In genomic region chr11:115902831-115903230, GRCm38 (mm10) we compare ENCODE assay signal across 8 mouse cellular contexts. TPM values are rescaled to one million over a fixed set of nuclear protein-coding genes. Genes with fewer than 3 reads are reported as not detected.
A peak's percentile ranks its signal among the peaks of the same experiment; 100 is the strongest.
DNase-seq lines count a peak whose midpoint lies in the region; ATAC-seq and TF ChIP-seq lines count a peak whose summit lies in the region.

No protein-coding gene starts in this region.

- peak; percentile 68 for DNase-seq in gastrocnemius, adult 2 months
- DNase-seq in gastrocnemius, postnatal 25 days = no peak
- DNase-seq in lung, postnatal 10 days = peak; percentile 80
- no peak for DNase-seq in embryo, embryonic 11 days
- DNase-seq in midbrain, postnatal 0 days (ENCODE audit: low spot score) = no peak
- no peak for DNase-seq in cerebellum, adult 2 months

- H3K9me3 ChIP-seq in intestine, embryonic 15.5 days = no peaks in the 10 kb centered on the region
- no peaks in the 10 kb centered on the region for H3K9me3 ChIP-seq in midbrain, postnatal 0 days (ENCODE audit: low read length)

- no peak for TF ChIP-seq POLR2A in bone marrow macrophage, adult 2 months (IDR thresholded peaks at IDR 0.05; ENCODE audit: borderline replicate concordance, low read depth, low read length)
- TF ChIP-seq POLR2A in cerebellum, adult 2 months (IDR thresholded peaks at IDR 0.05; ENCODE audit: borderline replicate concordance, insufficient read depth, low read length) = no peak

- TF ChIP-seq CTCF in gastrocnemius, adult 2 months (IDR thresholded peaks at IDR 0.05) = no peak
- TF ChIP-seq CTCF in bone marrow macrophage, adult 2 months (IDR thresholded peaks at IDR 0.05; ENCODE audit: low read depth, low read length) = no peak
- TF ChIP-seq CTCF in midbrain, postnatal 0 days (IDR thresholded peaks at IDR 0.05) = no peak
- no peak for TF ChIP-seq CTCF in cerebellum, adult 2 months (IDR thresholded peaks at IDR 0.05; ENCODE audit: borderline replicate concordance, insufficient read depth, low read depth, low read length)

- H3K4me2 ChIP-seq in intestine, embryonic 15.5 days (replicated peaks) = no peak overlapping the region
- no peak overlapping the region for H3K4me2 ChIP-seq in midbrain, postnatal 0 days (ENCODE audit: low read depth, low read length, poor library complexity, severe bottlenecking)

- no peak overlapping the region for H3K4me3 ChIP-seq in gastrocnemius, adult 2 months
- H3K4me3 ChIP-seq in bone marrow macrophage, adult 2 months (ENCODE audit: insufficient read depth, low read length) = no peak overlapping the region
- no peak overlapping the region for H3K4me3 ChIP-seq in intestine, embryonic 15.5 days (replicated peaks)
- no peak overlapping the region for H3K4me3 ChIP-seq in midbrain, postnatal 0 days (ENCODE audit: low read depth, low read length)
- H3K4me3 ChIP-seq in cerebellum, adult 2 months (replicated peaks; ENCODE audit: insufficient read depth, low read depth, low read length) = no peak overlapping the region

- no peaks in the 10 kb centered on the region for H3K27me3 ChIP-seq in intestine, embryonic 15.5 days (replicated peaks)
- no peaks in the 10 kb centered on the region for H3K27me3 ChIP-seq in midbrain, postnatal 0 days (ENCODE audit: insufficient read depth, low read length)
- no peaks in the 10 kb centered on the region for H3K27me3 ChIP-seq in cerebellum, adult 2 months (ENCODE audit: control insufficient read depth, insufficient read depth, low read length)

- ATAC-seq in intestine, embryonic 15.5 days = no peak
- no peak for ATAC-seq in midbrain, postnatal 0 days (ENCODE audit: low FRiP score)

- no peak overlapping the region for H3K9ac ChIP-seq in intestine, embryonic 15.5 days
- no peak overlapping the region for H3K9ac ChIP-seq in midbrain, postnatal 0 days (replicated peaks; ENCODE audit: low read length, poor library complexity, severe bottlenecking)

- peak overlapping the region; percentile 70 for H3K27ac ChIP-seq in gastrocnemius, adult 2 months
- H3K27ac ChIP-seq in bone marrow macrophage, adult 2 months (ENCODE audit: insufficient read depth, low read depth, low read length) = peak overlapping the region; percentile 85
- peak overlapping the region; percentile 7; the same call in 1 of the 2 replicates for H3K27ac ChIP-seq in intestine, embryonic 15.5 days
- H3K27ac ChIP-seq in midbrain, postnatal 0 days (ENCODE audit: low read depth, low read length) = no peak overlapping the region
- no peak overlapping the region for H3K27ac ChIP-seq in cerebellum, adult 2 months (ENCODE audit: insufficient read depth, low read length)

- H3K36me3 ChIP-seq in intestine, embryonic 15.5 days = no peaks in the 10 kb centered on the region
- H3K36me3 ChIP-seq in midbrain, postnatal 0 days (ENCODE audit: insufficient read depth, low read length) = no peaks in the 10 kb centered on the region

- intact Hi-C loops in gastrocnemius, adult 2 months (cut with DNase I) = no loop called here

- H3K4me1 ChIP-seq in bone marrow macrophage, adult 2 months (ENCODE audit: control insufficient read depth, insufficient read depth, low read length) = peaks cover 33% of the 10 kb centered on the region
- H3K4me1 ChIP-seq in intestine, embryonic 15.5 days (replicated peaks) = peaks cover 48% of the 10 kb centered on the region
- H3K4me1 ChIP-seq in midbrain, postnatal 0 days (ENCODE audit: insufficient read depth, low read length) = no peaks in the 10 kb centered on the region
- H3K4me1 ChIP-seq in cerebellum, adult 2 months (ENCODE audit: control insufficient read depth, insufficient read depth, low read length) = no peaks in the 10 kb centered on the region

- WGBS in intestine, embryonic 15.5 days = 88% methylated on average over 1 of the region's 1 CpGs
- 92% methylated on average over 1 of the region's 1 CpGs for WGBS in midbrain, postnatal 0 days
- 95% methylated on average over 1 of the region's 1 CpGs for WGBS in cerebellum, adult 2 months

RNA-seq across cellular contexts. Expression of gene Smim5, which starts 3.1 kb away (rescaled TPM):
- under 1 TPM; 0.23 to 0.89 TPM for total RNA-seq in gastrocnemius, adult 2 months (2021)
- 1 to 10 TPM in 1 of 2 experiments, under 1 TPM in 1; 0.51 to 1.9 TPM for total RNA-seq in gastrocnemius, postnatal 25 days (2021)
- not detected in 2 replicates for polyA plus RNA-seq in bone marrow macrophage, adult 2 months (2012; ENCODE audit: insufficient read depth, insufficient read length, missing spikeins)
- polyA plus RNA-seq in intestine, embryonic 15.5 days (2015; fragmentation: Nextera tagmentation; extraction: Ambion mirVana) = 1.6 and 3.0 TPM in 2 replicates
- total RNA-seq in midbrain, postnatal 0 days (2014; rRNA removed) = not detected in 2 replicates
- 1.3 and 1.5 TPM in 2 replicates for polyA plus RNA-seq in midbrain, postnatal 0 days (2015; fragmentation: Nextera tagmentation; extraction: Ambion mirVana)
- 1.3 and 1.7 TPM in 2 replicates for polyA plus RNA-seq in cerebellum, adult 2 months (2012; rRNA removed)

RNA-seq across cellular contexts. Expression of gene Smim6, which starts 9.0 kb away (rescaled TPM):
- not detected for total RNA-seq in gastrocnemius, adult 2 months (2021)
- not detected for total RNA-seq in gastrocnemius, postnatal 25 days (2021)
- not detected in 2 replicates for polyA plus RNA-seq in bone marrow macrophage, adult 2 months (2012; ENCODE audit: insufficient read depth, insufficient read length, missing spikeins)
- 25.4 and 31.4 TPM in 2 replicates for polyA plus RNA-seq in intestine, embryonic 15.5 days (2015; fragmentation: Nextera tagmentation; extraction: Ambion mirVana)
- total RNA-seq in midbrain, postnatal 0 days (2014; rRNA removed) = not detected in 2 replicates
- polyA plus RNA-seq in midbrain, postnatal 0 days (2015; fragmentation: Nextera tagmentation; extraction: Ambion mirVana) = 0.26 TPM in 1 of 2 replicates, not detected in the other
- 0.11 TPM in 1 of 2 replicates, not detected in the other for polyA plus RNA-seq in cerebellum, adult 2 months (2012; rRNA removed)

RNA-seq across cellular contexts. Expression of gene Sap30bp, which starts 30.3 kb away (rescaled TPM):
- 10 to 100 TPM; 12.1 to 13.4 TPM for total RNA-seq in gastrocnemius, adult 2 months (2021)
- total RNA-seq in gastrocnemius, postnatal 25 days (2021) = 10 to 100 TPM in 1 of 2 experiments, 1 to 10 TPM in 1; 9.4 to 14.5 TPM
- polyA plus RNA-seq in bone marrow macrophage, adult 2 months (2012; ENCODE audit: insufficient read depth, insufficient read length, missing spikeins) = 23.6 and 24.5 TPM in 2 replicates
- 31.6 and 38.2 TPM in 2 replicates for polyA plus RNA-seq in intestine, embryonic 15.5 days (2015; fragmentation: Nextera tagmentation; extraction: Ambion mirVana)
- 44.3 and 46.4 TPM in 2 replicates for total RNA-seq in midbrain, postnatal 0 days (2014; rRNA removed)
- polyA plus RNA-seq in midbrain, postnatal 0 days (2015; fragmentation: Nextera tagmentation; extraction: Ambion mirVana) = 43.3 and 54.3 TPM in 2 replicates
- 49.5 and 53.5 TPM in 2 replicates for polyA plus RNA-seq in cerebellum, adult 2 months (2012; rRNA removed)

RNA-seq across cellular contexts. Expression of gene Recql5, which starts 30.4 kb away (rescaled TPM):
- 1 to 10 TPM; 7.5 to 8.6 TPM for total RNA-seq in gastrocnemius, adult 2 months (2021)
- 1 to 10 TPM; 4.9 to 6.8 TPM for total RNA-seq in gastrocnemius, postnatal 25 days (2021)
- 19.9 and 21.5 TPM in 2 replicates for polyA plus RNA-seq in bone marrow macrophage, adult 2 months (2012; ENCODE audit: insufficient read depth, insufficient read length, missing spikeins)
- 16.2 and 21.0 TPM in 2 replicates for polyA plus RNA-seq in intestine, embryonic 15.5 days (2015; fragmentation: Nextera tagmentation; extraction: Ambion mirVana)
- total RNA-seq in midbrain, postnatal 0 days (2014; rRNA removed) = 18.9 and 20.4 TPM in 2 replicates
- 8.0 and 10.5 TPM in 2 replicates for polyA plus RNA-seq in midbrain, postnatal 0 days (2015; fragmentation: Nextera tagmentation; extraction: Ambion mirVana)
- polyA plus RNA-seq in cerebellum, adult 2 months (2012; rRNA removed) = 24.7 and 28.5 TPM in 2 replicates

RNA-seq across cellular contexts. Expression of gene Myo15b, which starts 44.6 kb away (rescaled TPM):
- not detected for total RNA-seq in gastrocnemius, adult 2 months (2021)
- total RNA-seq in gastrocnemius, postnatal 25 days (2021) = not detected
- polyA plus RNA-seq in bone marrow macrophage, adult 2 months (2012; ENCODE audit: insufficient read depth, insufficient read length, missing spikeins) = not detected in 2 replicates
- 95.2 and 111 TPM in 2 replicates for polyA plus RNA-seq in intestine, embryonic 15.5 days (2015; fragmentation: Nextera tagmentation; extraction: Ambion mirVana)
- total RNA-seq in midbrain, postnatal 0 days (2014; rRNA removed) = not detected in 2 replicates
- 0.09 and 0.29 TPM in 2 replicates for polyA plus RNA-seq in midbrain, postnatal 0 days (2015; fragmentation: Nextera tagmentation; extraction: Ambion mirVana)
- 0.16 and 0.32 TPM in 2 replicates for polyA plus RNA-seq in cerebellum, adult 2 months (2012; rRNA removed)

Comparison
In these comparisons a context has a peak if more than half of its experiments do, and no peak if none do; other contexts are left out.
1. DNase-seq: peak in gastrocnemius, adult 2 months (single experiment) and lung, postnatal 10 days (single experiment); none in gastrocnemius, postnatal 25 days (single experiment), embryo, embryonic 11 days (single experiment), midbrain, postnatal 0 days (single experiment) and cerebellum, adult 2 months (0 of 2).
2. H3K27ac ChIP-seq: peak in gastrocnemius, adult 2 months (single experiment), bone marrow macrophage, adult 2 months (single experiment) and intestine, embryonic 15.5 days (single experiment); none in midbrain, postnatal 0 days (single experiment) and cerebellum, adult 2 months (single experiment).
3. RNA of gene Smim6, which starts 9.0 kb away (polyA plus RNA-seq): 25.4 to 31.4 TPM in intestine, embryonic 15.5 days; 0.26 TPM in midbrain, postnatal 0 days, 0.11 TPM in cerebellum, adult 2 months and not detected in bone marrow macrophage, adult 2 months; every median in the first group is over 10 times any median in the second.